Mouse (Mus musculus): ENCODE measurements around the gene Gemin2. TPM values are rescaled to one million over a fixed set of nuclear protein-coding genes. Genes with fewer than 3 reads are reported as not detected.
A peak's percentile ranks its signal among the peaks of the same experiment; 100 is the strongest.
"Not testable (repeated sequence)": the region's sequence is repeated elsewhere in the genome, so short reads cannot be mapped to it uniquely, and the experiment has no call there.

Gemin2 gene
- polyA plus RNA-seq (2014; fragmentation: Nextera tagmentation; extraction: Ambion mirVana): 29.4 and 30.3 TPM in 2 replicates

GRCm38 (mm10) chr12:59013234-59013633, at the start of gene Gemin2:
Gemin2 (plus strand) TSS chr12:59013393.
- H3K4me2 ChIP-seq (ENCODE audit: low read depth, low read length): peak within 1 kb of the TSS; percentile 55
- peak within 1 kb of the TSS; percentile 43; the same call in 1 of the 2 replicates for H3K27ac ChIP-seq (replicated peaks; ENCODE audit: low read depth, low read length)
- H3K9ac ChIP-seq (replicated peaks; ENCODE audit: low read length): peak within 1 kb of the TSS; percentile 78
- no peaks in the 10 kb centered on the region for H3K4me1 ChIP-seq (ENCODE audit: control insufficient read depth, insufficient read depth, low read length)
- ATAC-seq (replicated peaks; ENCODE audit: insufficient number of reproducible peaks, low FRiP score, low TSS enrichment, low read depth): peak; percentile 70
- peak within 1 kb of the TSS; percentile 56 for H3K4me3 ChIP-seq (ENCODE audit: low read depth, low read length)
- no peaks in the 10 kb centered on the region for H3K36me3 ChIP-seq (replicated peaks; ENCODE audit: control insufficient read depth, insufficient read depth, low read depth, low read length)
- under 1% methylated on average over 28 of the region's 28 CpGs for WGBS
- peak; percentile 95 for DNase-seq (ENCODE audit: low spot score)
- no peaks in the 10 kb centered on the region for H3K9me3 ChIP-seq (replicated peaks; ENCODE audit: control insufficient read depth, low read length)
- no peaks in the 10 kb centered on the region for H3K27me3 ChIP-seq (ENCODE audit: control insufficient read depth, insufficient read depth, low read length)

- H3K9me3 ChIP-seq (replicated peaks; ENCODE audit: control insufficient read depth, low read length): no peaks in the 10 kb centered on the region
- DNase-seq (ENCODE audit: low spot score) (peak; percentile 38), ATAC-seq (replicated peaks; ENCODE audit: insufficient number of reproducible peaks, low FRiP score, low TSS enrichment, low read depth) (no peak)
- no peak overlapping the region for H3K9ac ChIP-seq (replicated peaks; ENCODE audit: low read length)
- 64% methylated on average over 4 of the region's 4 CpGs for WGBS
- no peaks in the 10 kb centered on the region for H3K27me3 ChIP-seq (ENCODE audit: control insufficient read depth, insufficient read depth, low read length)
- H3K36me3 ChIP-seq (replicated peaks; ENCODE audit: control insufficient read depth, insufficient read depth, low read depth, low read length): no peaks in the 10 kb centered on the region
- no peak overlapping the region for H3K4me2 ChIP-seq (ENCODE audit: low read depth, low read length)
- no peak overlapping the region for H3K4me3 ChIP-seq (ENCODE audit: low read depth, low read length)
- H3K27ac ChIP-seq (replicated peaks; ENCODE audit: low read depth, low read length): no peak overlapping the region
- no peaks in the 10 kb centered on the region for H3K4me1 ChIP-seq (ENCODE audit: control insufficient read depth, insufficient read depth, low read length)
Observed at GRCm38 (mm10) chr12:58964583-58964982, 48.6 kb upstream of the Gemin2 start.

GRCm38 (mm10) chr12:58976966-58977365, 36.2 kb upstream of the Gemin2 start:
- Histone ChIP-seq H3K9me3 (replicated peaks; ENCODE audit: control insufficient read depth, low read length) (no peaks in the 10 kb centered on the region), H3K27me3 (ENCODE audit: control insufficient read depth, insufficient read depth, low read length) (no peaks in the 10 kb centered on the region), H3K4me3 (ENCODE audit: low read depth, low read length) (no peak overlapping the region), H3K4me2 (ENCODE audit: low read depth, low read length) (no peak overlapping the region), H3K9ac (replicated peaks; ENCODE audit: low read length) (no peak overlapping the region), H3K27ac (replicated peaks; ENCODE audit: low read depth, low read length) (no peak overlapping the region), H3K36me3 (replicated peaks; ENCODE audit: control insufficient read depth, insufficient read depth, low read depth, low read length) (no peaks in the 10 kb centered on the region; the same call in 1 of the 2 replicates), H3K4me1 (ENCODE audit: control insufficient read depth, insufficient read depth, low read length) (no peaks in the 10 kb centered on the region)
- DNase-seq (ENCODE audit: low spot score) (no peak), ATAC-seq (replicated peaks; ENCODE audit: insufficient number of reproducible peaks, low FRiP score, low TSS enrichment, low read depth) (no peak)
- 79% methylated on average over 2 of the region's 2 CpGs for WGBS

- not testable (repeated sequence) for H3K36me3 ChIP-seq (replicated peaks; ENCODE audit: control insufficient read depth, insufficient read depth, low read depth, low read length)
Observed at GRCm38 (mm10) chr12:58981178-58981661, 32.0 kb upstream of the Gemin2 start.

GRCm38 (mm10) chr12:58985766-58986165, 27.4 kb upstream of the Gemin2 start:
- no peak overlapping the region for H3K4me3 ChIP-seq (ENCODE audit: low read depth, low read length)
- no peaks in the 10 kb centered on the region for H3K27me3 ChIP-seq (ENCODE audit: control insufficient read depth, insufficient read depth, low read length)
- H3K36me3 ChIP-seq (replicated peaks; ENCODE audit: control insufficient read depth, insufficient read depth, low read depth, low read length): no peaks in the 10 kb centered on the region; the same call in none of the 2 replicates
- H3K4me1 ChIP-seq (ENCODE audit: control insufficient read depth, insufficient read depth, low read length): no peaks in the 10 kb centered on the region
- WGBS: 97% methylated on average over 3 of the region's 3 CpGs
- no peak overlapping the region for H3K9ac ChIP-seq (replicated peaks; ENCODE audit: low read length)
- no peak overlapping the region for H3K4me2 ChIP-seq (ENCODE audit: low read depth, low read length)
- no peaks in the 10 kb centered on the region for H3K9me3 ChIP-seq (replicated peaks; ENCODE audit: control insufficient read depth, low read length)
- no peak for DNase-seq (ENCODE audit: low spot score)
- ATAC-seq (replicated peaks; ENCODE audit: insufficient number of reproducible peaks, low FRiP score, low TSS enrichment, low read depth): no peak
- no peak overlapping the region for H3K27ac ChIP-seq (replicated peaks; ENCODE audit: low read depth, low read length)

More at GRCm38 (mm10) chr12:58981178-58981661, 32.0 kb upstream of the Gemin2 start:
- H3K9ac ChIP-seq (replicated peaks; ENCODE audit: low read length); H3K4me2 ChIP-seq (ENCODE audit: low read depth, low read length); H3K4me1 ChIP-seq (ENCODE audit: control insufficient read depth, insufficient read depth, low read length); ATAC-seq (replicated peaks; ENCODE audit: insufficient number of reproducible peaks, low FRiP score, low TSS enrichment, low read depth); H3K27me3 ChIP-seq (ENCODE audit: control insufficient read depth, insufficient read depth, low read length); H3K4me3 ChIP-seq (ENCODE audit: low read depth, low read length); DNase-seq (ENCODE audit: low spot score); H3K9me3 ChIP-seq (replicated peaks; ENCODE audit: control insufficient read depth, low read length); H3K27ac ChIP-seq (replicated peaks; ENCODE audit: low read depth, low read length): not testable (repeated sequence)
- WGBS: 72% methylated on average over 6 of the region's 6 CpGs

- DNase-seq (ENCODE audit: low spot score) (no peak), ATAC-seq (replicated peaks; ENCODE audit: insufficient number of reproducible peaks, low FRiP score, low TSS enrichment, low read depth) (no peak)
- Histone ChIP-seq H3K9me3 (replicated peaks; ENCODE audit: control insufficient read depth, low read length) (no peaks in the 10 kb centered on the region), H3K27ac (replicated peaks; ENCODE audit: low read depth, low read length) (no peak overlapping the region), H3K4me1 (ENCODE audit: control insufficient read depth, insufficient read depth, low read length) (no peaks in the 10 kb centered on the region), H3K9ac (replicated peaks; ENCODE audit: low read length) (no peak overlapping the region), H3K4me2 (ENCODE audit: low read depth, low read length) (no peak overlapping the region; the same call in 1 of the 2 replicates), H3K27me3 (ENCODE audit: control insufficient read depth, insufficient read depth, low read length) (no peaks in the 10 kb centered on the region), H3K4me3 (ENCODE audit: low read depth, low read length) (no peak overlapping the region; the same call in 1 of the 2 replicates), H3K36me3 (replicated peaks; ENCODE audit: control insufficient read depth, insufficient read depth, low read depth, low read length) (peaks cover 3% of the 10 kb centered on the region)
- WGBS: 73% methylated on average over 2 of the region's 2 CpGs
Observed at GRCm38 (mm10) chr12:59010482-59010881, 2.7 kb upstream of the Gemin2 start.

GRCm38 (mm10) chr12:59011275-59011843, 1.8 kb upstream of the Gemin2 start:
- 1% methylated on average over 25 of the region's 25 CpGs for WGBS
- peak overlapping the region; percentile 68; the same call in 1 of the 2 replicates for H3K27ac ChIP-seq (replicated peaks; ENCODE audit: low read depth, low read length)
- ATAC-seq (replicated peaks; ENCODE audit: insufficient number of reproducible peaks, low FRiP score, low TSS enrichment, low read depth): no peak

More at GRCm38 (mm10) chr12:59011275-59011843, 1.8 kb upstream of the Gemin2 start:
- Histone ChIP-seq H3K9ac (replicated peaks; ENCODE audit: low read length) (peak overlapping the region; percentile 80), H3K9me3 (replicated peaks; ENCODE audit: control insufficient read depth, low read length) (no peaks in the 10 kb centered on the region), H3K4me1 (ENCODE audit: control insufficient read depth, insufficient read depth, low read length) (no peaks in the 10 kb centered on the region), H3K4me3 (ENCODE audit: low read depth, low read length) (peak overlapping the region; percentile 77), H3K36me3 (replicated peaks; ENCODE audit: control insufficient read depth, insufficient read depth, low read depth, low read length) (peaks cover 3% of the 10 kb centered on the region), H3K4me2 (ENCODE audit: low read depth, low read length) (peak overlapping the region; percentile 74), H3K27me3 (ENCODE audit: control insufficient read depth, insufficient read depth, low read length) (no peaks in the 10 kb centered on the region)
- no peak for DNase-seq (ENCODE audit: low spot score)

Data from embryonic facial prominence, embryonic 11.5 days (tissue).